Mouse (Mus musculus) intestine, embryonic 14.5 days (tissue): ENCODE data around the gene Dnajc11. TPM values are rescaled to one million over a fixed set of nuclear protein-coding genes. Genes with fewer than 3 reads are reported as not detected.
A peak's percentile ranks its signal among the peaks of the same experiment; 100 is the strongest.

ENCODE experiments used
- ATAC-seq: fragments of 200-750 bp; cut with Nextera tagmentation; replicated peaks from 2 replicates; pipeline ENCODE4 v1.8.0; 2017; ENCODE audit warnings: low read depth, moderate number of reproducible peaks, moderate TSS enrichment, moderate library complexity; ENCODE audit not compliant: low FRiP score, low TSS enrichment
- DNase-seq: peaks from one replicate; pipeline ENCODE4 v3.0.0-alpha.2; 2018; ENCODE audit warnings: low spot score
- H3K27ac ChIP-seq: fragments of 300-500 bp; sonication (generic); 2 replicates; pipeline ENCODE4 v1.5.1; 2014; ENCODE audit warnings: low read depth, mild to moderate bottlenecking, control low read depth
- H3K27me3 ChIP-seq: fragments of 300-500 bp; sonication (generic); replicated peaks from 2 replicates; pipeline ENCODE4 v1.6.1; 2014; ENCODE audit warnings: low read length, control low read depth; ENCODE audit not compliant: control insufficient read depth, insufficient read depth
- H3K36me3 ChIP-seq: fragments of 300-500 bp; sonication (generic); 2 replicates; pipeline ENCODE4 v1.6.1; 2014; ENCODE audit warnings: low read length, control low read depth; ENCODE audit not compliant: control insufficient read depth, insufficient read depth
- H3K4me1 ChIP-seq: fragments of 300-500 bp; sonication (generic); replicated peaks from 2 replicates; pipeline ENCODE4 v1.6.1; 2014; ENCODE audit warnings: low read length, control low read depth, mixed read lengths; ENCODE audit not compliant: control insufficient read depth, insufficient read depth
- H3K4me2 ChIP-seq: fragments of 300-500 bp; sonication (generic); 2 replicates; pipeline ENCODE4 v1.6.1; 2014; ENCODE audit warnings: low read length
- H3K4me3 ChIP-seq: fragments of 300-500 bp; sonication (generic); 2 replicates; pipeline ENCODE4 v1.5.1; 2014; ENCODE audit warnings: low read depth, low read length, control low read depth, mixed read lengths
- H3K9ac ChIP-seq: fragments of 300-500 bp; sonication (generic); 2 replicates; pipeline ENCODE4 v1.6.1; 2014; ENCODE audit warnings: mild to moderate bottlenecking, low read length
- H3K9me3 ChIP-seq: fragments of 300-500 bp; sonication (generic); 2 replicates; pipeline ENCODE4 v1.6.1; 2016; ENCODE audit warnings: low read length, control low read depth; ENCODE audit not compliant: control insufficient read depth
- WGBS: fragments of 180-500 bp; shearing (Covaris S2); extraction: QIAGEN DNeasy Blood & Tissue Kit; methylation state at CpG from one replicate; pipeline ENCODE4 v1.1.7; 2014; 5-methylcytosine and 5-hydroxymethylcytosine counted together
- polyA plus RNA-seq: library from polyadenylated mRNA; unstranded; fragments of >200 nt; fragmentation: Nextera tagmentation; extraction: Ambion mirVana; gene quantifications from 2 replicates; pipeline ENCODE4 v1.2.1, GENCODE M21; 2014

The Dnajc11 gene
- polyA plus RNA-seq, 1 experiment from 2014 or later: 72.7 TPM

DNA sequence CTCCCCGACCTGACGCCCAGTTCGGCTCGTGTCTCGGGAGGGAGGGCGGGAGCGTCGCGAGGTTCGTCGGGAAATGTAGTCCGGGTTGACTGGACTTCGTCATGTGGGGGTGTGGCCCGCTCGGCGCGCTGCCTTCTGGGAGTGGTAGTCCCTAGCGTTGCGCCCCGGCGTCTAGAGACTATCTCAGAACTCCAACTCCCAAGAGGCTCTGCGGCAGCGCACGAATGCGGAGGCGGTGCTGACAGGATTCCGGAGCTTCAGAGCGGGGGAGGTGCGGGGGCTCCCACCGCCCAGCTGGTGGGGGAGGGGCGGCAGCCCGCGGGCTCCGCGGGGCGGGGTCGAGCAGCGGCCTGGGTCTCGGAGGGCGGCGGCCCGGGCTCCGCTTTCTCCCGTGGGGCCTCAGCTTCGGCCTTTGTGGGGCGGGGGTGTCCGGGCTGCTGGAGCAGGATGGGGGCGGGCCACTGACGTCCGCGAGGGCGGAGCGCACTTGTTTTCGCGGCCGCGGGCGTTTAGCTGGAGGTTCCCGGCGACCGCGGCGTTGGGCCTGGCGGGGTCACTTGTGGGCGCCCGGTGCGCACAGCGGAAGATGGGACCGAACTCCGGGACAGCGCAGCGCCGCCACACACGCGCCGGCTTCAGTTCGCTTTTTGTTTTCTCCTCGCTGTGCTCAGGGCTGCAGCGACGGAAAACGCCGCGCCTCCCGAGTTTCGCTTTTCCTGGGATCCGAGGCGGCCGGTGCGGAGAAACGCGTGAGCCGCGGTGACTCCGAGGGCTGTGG lies 62.9 kb downstream of the Dnajc11 start, which contains the start of gene Phf13:
TSS of gene Phf13 (minus strand) at position 86 of the 778 bp plus-strand sequence.
- peak; percentile 98 for DNase-seq
- Histone ChIP-seq H3K27ac (peak within 1 kb of the TSS; percentile 82), H3K4me2 (peak within 1 kb of the TSS; percentile 70), H3K36me3 (peaks cover 14% of the 10 kb centered on the region), H3K4me1 (peaks cover 9% of the 10 kb centered on the region; the same call in 1 of the 2 replicates), H3K4me3 (peak within 1 kb of the TSS; percentile 92), H3K9ac (peak within 1 kb of the TSS; percentile 87), H3K9me3 (no peaks in the 10 kb centered on the region), H3K27me3 (no peaks in the 10 kb centered on the region)
- peak; percentile 96 for ATAC-seq
- under 1% methylated on average over 83 of the region's 94 CpGs for whole genome bisulfite sequencing

- no peak for DNase-seq
- no peaks in the 10 kb centered on the region for H3K9me3 ChIP-seq
- H3K9ac ChIP-seq: peak overlapping the region; percentile 75
- H3K27ac ChIP-seq: peak overlapping the region; percentile 82
- peaks cover 9% of the 10 kb centered on the region; the same call in 1 of the 2 replicates for H3K4me1 ChIP-seq
- H3K36me3 ChIP-seq: peaks cover 8% of the 10 kb centered on the region
- peak overlapping the region; percentile 92 for H3K4me3 ChIP-seq
- ATAC-seq: no peak
- peak overlapping the region; percentile 69 for H3K4me2 ChIP-seq
- 4% methylated on average over 13 of the region's 13 CpGs for WGBS
- no peaks in the 10 kb centered on the region for H3K27me3 ChIP-seq
Observed at GRCm38 (mm10) chr4:151996951-151997222, 63.4 kb downstream of the Dnajc11 start.

- Histone ChIP-seq H3K4me2 (peak overlapping the region; percentile 69), H3K27ac (no peak overlapping the region), H3K27me3 (no peaks in the 10 kb centered on the region), H3K4me1 (peaks cover 9% of the 10 kb centered on the region; the same call in 1 of the 2 replicates), H3K4me3 (peak overlapping the region; percentile 92; the same call in 1 of the 2 replicates), H3K9ac (peak overlapping the region; percentile 75; the same call in 1 of the 2 replicates), H3K9me3 (no peaks in the 10 kb centered on the region), H3K36me3 (peaks cover under 1% of the 10 kb centered on the region; the same call in 1 of the 2 replicates)
- 70% methylated on average over 3 of the region's 3 CpGs for WGBS
- no peak for DNase-seq
- ATAC-seq: no peak
Observed at GRCm38 (mm10) chr4:151997701-151998100, 64.2 kb downstream of the Dnajc11 start.

DNA sequence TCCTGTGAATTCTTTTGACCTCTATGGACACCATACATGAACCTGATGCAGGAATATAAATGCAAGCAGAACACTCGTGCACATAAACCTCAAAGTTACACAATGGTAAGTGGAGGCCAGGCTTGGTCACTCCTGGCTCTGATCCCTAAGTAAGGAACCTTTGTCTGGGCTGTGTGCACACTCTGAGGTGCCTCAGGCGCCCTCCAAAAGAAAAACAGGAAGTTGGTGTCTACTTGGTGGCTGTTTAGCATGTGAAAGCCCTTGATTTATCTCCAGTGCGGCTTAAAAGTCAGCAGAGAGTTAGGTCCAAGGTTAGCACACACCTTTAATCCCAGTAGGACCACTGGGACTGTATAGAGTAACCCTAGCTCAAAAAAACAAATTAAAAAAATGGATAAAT lies 66.0 kb downstream of the Dnajc11 start:
- Histone ChIP-seq H3K36me3 (no peaks in the 10 kb centered on the region), H3K9ac (no peak overlapping the region), H3K9me3 (no peaks in the 10 kb centered on the region), H3K4me1 (peaks cover 7% of the 10 kb centered on the region; the same call in 1 of the 2 replicates), H3K4me2 (no peak overlapping the region), H3K27me3 (no peaks in the 10 kb centered on the region), H3K4me3 (no peak overlapping the region), H3K27ac (no peak overlapping the region)
- 56% methylated on average over 3 of the region's 3 CpGs for WGBS
- DNase-seq (no peak), ATAC-seq (no peak)

- H3K9me3 ChIP-seq: no peaks in the 10 kb centered on the region
- DNase-seq (no peak), ATAC-seq (no peak)
- no peaks in the 10 kb centered on the region for H3K27me3 ChIP-seq
- H3K4me2 ChIP-seq: no peak overlapping the region
- no peak overlapping the region for H3K27ac ChIP-seq
- no peak overlapping the region for H3K4me3 ChIP-seq
- H3K9ac ChIP-seq: no peak overlapping the region
- H3K4me1 ChIP-seq: peaks cover 7% of the 10 kb centered on the region; the same call in 1 of the 2 replicates
- 28% methylated on average over 4 of the region's 4 CpGs for WGBS
- H3K36me3 ChIP-seq: no peaks in the 10 kb centered on the region
Observed at GRCm38 (mm10) chr4:152000906-152001305, 67.4 kb downstream of the Dnajc11 start.

GRCm38 (mm10) chr4:152001335-152001734 lies 67.8 kb downstream of the Dnajc11 start:
- Histone ChIP-seq H3K36me3 (no peaks in the 10 kb centered on the region), H3K27me3 (no peaks in the 10 kb centered on the region), H3K27ac (no peak overlapping the region), H3K9me3 (no peaks in the 10 kb centered on the region), H3K4me3 (no peak overlapping the region), H3K4me1 (peaks cover 7% of the 10 kb centered on the region; the same call in 1 of the 2 replicates), H3K4me2 (no peak overlapping the region), H3K9ac (no peak overlapping the region)
- no peak for ATAC-seq
- 70% methylated on average over 4 of the region's 4 CpGs for WGBS
- DNase-seq: no peak

DNA sequence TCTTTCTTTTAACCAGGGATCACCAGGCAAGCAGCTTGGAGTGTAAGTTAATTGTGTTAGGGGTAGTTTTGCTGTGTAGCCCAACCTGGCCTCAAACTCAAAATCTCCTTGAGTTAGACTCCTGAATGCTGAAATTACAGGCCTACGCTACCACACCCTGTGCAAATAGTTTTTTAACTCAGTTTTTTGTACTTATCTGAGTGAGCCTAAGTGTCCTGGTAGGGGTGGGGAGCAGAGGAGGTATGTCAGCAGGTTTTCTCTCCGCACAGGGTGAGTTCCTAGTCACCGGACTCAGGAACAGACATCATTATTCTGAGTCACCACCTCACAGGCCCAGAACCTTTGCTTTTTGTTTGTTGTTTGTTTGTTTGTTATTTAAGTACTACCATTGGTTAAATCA lies 68.6 kb downstream of the Dnajc11 start:
- Histone ChIP-seq H3K4me1 (peaks cover 9% of the 10 kb centered on the region), H3K27ac (no peak overlapping the region), H3K9me3 (no peaks in the 10 kb centered on the region), H3K27me3 (no peaks in the 10 kb centered on the region), H3K36me3 (no peaks in the 10 kb centered on the region), H3K4me3 (no peak overlapping the region), H3K9ac (no peak overlapping the region), H3K4me2 (no peak overlapping the region)
- 89% methylated on average over 3 of the region's 3 CpGs for WGBS
- ATAC-seq: no peak
- DNase-seq: no peak

DNA sequence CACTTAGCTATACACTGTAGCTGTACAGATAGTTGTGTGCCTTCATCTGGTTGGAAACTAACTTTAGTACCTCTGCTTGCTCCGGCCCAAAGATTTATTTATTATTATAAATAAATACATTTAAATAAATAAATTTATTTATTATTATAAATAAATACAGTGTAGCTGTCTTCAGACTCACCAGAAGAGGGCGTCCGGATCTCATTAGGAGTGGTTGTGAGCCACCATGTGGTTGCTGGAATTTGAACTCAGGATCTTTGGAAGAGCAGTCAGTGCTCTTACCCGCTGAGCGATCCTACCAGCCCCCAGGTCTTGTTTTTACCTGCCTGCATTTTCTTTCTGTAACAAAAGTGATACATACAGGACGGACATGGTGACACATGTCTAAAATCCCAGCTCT lies 72.6 kb downstream of the Dnajc11 start:
- Histone ChIP-seq H3K4me1 (peaks cover 27% of the 10 kb centered on the region), H3K4me3 (no peak overlapping the region), H3K27me3 (no peaks in the 10 kb centered on the region), H3K9ac (no peak overlapping the region), H3K9me3 (no peaks in the 10 kb centered on the region), H3K4me2 (no peak overlapping the region), H3K27ac (no peak overlapping the region), H3K36me3 (no peaks in the 10 kb centered on the region)
- 81% methylated on average over 6 of the region's 6 CpGs for WGBS
- DNase-seq (no peak), ATAC-seq (no peak)

GRCm38 (mm10) chr4:152006812-152007211 lies 73.3 kb downstream of the Dnajc11 start:
- H3K9me3 ChIP-seq: no peaks in the 10 kb centered on the region
- ATAC-seq (no peak), DNase-seq (no peak)
- no peaks in the 10 kb centered on the region for H3K27me3 ChIP-seq
- peak overlapping the region; percentile 85 for H3K27ac ChIP-seq
- H3K4me3 ChIP-seq: no peak overlapping the region
- H3K4me1 ChIP-seq: peaks cover 33% of the 10 kb centered on the region
- 39% methylated on average over 3 of the region's 3 CpGs for WGBS
- H3K9ac ChIP-seq: no peak overlapping the region
- H3K36me3 ChIP-seq: no peaks in the 10 kb centered on the region
- H3K4me2 ChIP-seq: no peak overlapping the region
